Comparison of ENCODE assay signal across 8 mouse cellular contexts in the genomic region with DNA sequence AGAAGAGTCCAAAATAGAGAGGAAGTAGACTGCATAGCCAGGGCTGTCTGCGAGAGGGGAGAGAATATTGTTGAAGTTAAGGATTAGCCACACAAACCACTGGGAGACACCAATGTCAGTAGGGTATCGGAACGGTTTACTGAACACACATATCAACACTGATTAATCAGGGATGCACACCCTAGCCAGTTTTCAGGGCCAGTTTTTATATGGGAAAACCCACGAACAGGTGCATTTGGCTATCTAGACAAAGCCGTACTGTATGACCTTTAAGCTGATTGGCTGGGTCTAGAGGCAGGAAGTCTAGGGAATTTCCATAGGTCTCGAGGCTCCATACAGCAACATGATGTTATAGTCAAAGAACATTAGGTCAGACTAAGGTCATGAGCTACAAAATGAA. TPM values are rescaled to one million over a fixed set of nuclear protein-coding genes. Genes with fewer than 3 reads are reported as not detected.
DNase-seq lines count a peak whose midpoint lies in the region; ATAC-seq and TF ChIP-seq lines count a peak whose summit lies in the region.

No protein-coding gene starts in this region.

- peak overlapping the region; percentile 77 for H3K9ac ChIP-seq in heart, embryonic 16.5 days (ENCODE audit: low read length)
- H3K9ac ChIP-seq in forebrain, embryonic 15.5 days (replicated peaks): peak overlapping the region; percentile 43; the same call in 1 of the 2 replicates

- DNase-seq in heart, postnatal 4 days: no peak
- no peak for DNase-seq in right cerebral cortex, postnatal 4 days
- no peak for DNase-seq in right cerebral cortex, postnatal 25 days
- no peak for DNase-seq in adrenal gland, postnatal 36 days

- H3K27me3 ChIP-seq in heart, embryonic 16.5 days (ENCODE audit: control insufficient read depth, insufficient read depth, low read length): no peaks in the 10 kb centered on the region
- 0 out of 2 replicates have a peak, but pooled peaks cover 4% of the 10 kb centered on the region for H3K27me3 ChIP-seq in E14TG2a.4 (ENCODE audit: insufficient read depth, low read length)
- no peaks in the 10 kb centered on the region for H3K27me3 ChIP-seq in forebrain, embryonic 15.5 days

- WGBS in heart, embryonic 16.5 days: 27% methylated on average over 6 of the region's 6 CpGs
- 31% methylated on average over 6 of the region's 6 CpGs for WGBS in forebrain, embryonic 15.5 days

- TF ChIP-seq CTCF in E14TG2a.4 (conservative IDR thresholded peaks at IDR 0.05; ENCODE audit: low read length): no peak

- H3K4me3 ChIP-seq in heart, embryonic 16.5 days (ENCODE audit: low read length): peak overlapping the region; percentile 95
- H3K4me3 ChIP-seq in E14TG2a.4 (replicated peaks; ENCODE audit: low read length): peak overlapping the region; percentile 94
- peak overlapping the region; percentile 100 for H3K4me3 ChIP-seq in forebrain, embryonic 15.5 days

- ATAC-seq in heart, embryonic 16.5 days (replicated peaks; ENCODE audit: extremely low read depth, insufficient read depth, low FRiP score): no peak
- ATAC-seq in forebrain, embryonic 15.5 days (replicated peaks): peak; percentile 0; the same call in 1 of the 2 replicates
- peak; percentile 15 for ATAC-seq in megakaryocyte-erythroid progenitor cell, adult 5-6 weeks (replicated peaks; ENCODE audit: low FRiP score, low TSS enrichment, poor library complexity, severe bottlenecking)

- peaks cover 22% of the 10 kb centered on the region for H3K4me1 ChIP-seq in heart, embryonic 16.5 days (ENCODE audit: control insufficient read depth, insufficient read depth, low read length)
- H3K4me1 ChIP-seq in E14TG2a.4 (replicated peaks; ENCODE audit: low read depth, low read length): peaks cover 44% of the 10 kb centered on the region
- H3K4me1 ChIP-seq in forebrain, embryonic 15.5 days: peaks cover 19% of the 10 kb centered on the region

- peak overlapping the region; percentile 92 for H3K4me2 ChIP-seq in heart, embryonic 16.5 days (ENCODE audit: low read depth, low read length)
- peak overlapping the region; percentile 75 for H3K4me2 ChIP-seq in forebrain, embryonic 15.5 days (replicated peaks)

- peak overlapping the region; percentile 96 for H3K27ac ChIP-seq in heart, embryonic 16.5 days (ENCODE audit: low read length)
- no peak overlapping the region for H3K27ac ChIP-seq in forebrain, embryonic 15.5 days (replicated peaks)

- no peaks in the 10 kb centered on the region for H3K9me3 ChIP-seq in heart, embryonic 16.5 days (replicated peaks; ENCODE audit: control insufficient read depth, low read length)
- H3K9me3 ChIP-seq in E14TG2a.4 (ENCODE audit: low read length): no peaks in the 10 kb centered on the region
- no peaks in the 10 kb centered on the region for H3K9me3 ChIP-seq in forebrain, embryonic 15.5 days

- H3K36me3 ChIP-seq in heart, embryonic 16.5 days (ENCODE audit: control insufficient read depth, insufficient read depth): no peaks in the 10 kb centered on the region
- H3K36me3 ChIP-seq in E14TG2a.4 (ENCODE audit: insufficient read depth, low read length): peaks cover 35% of the 10 kb centered on the region
- H3K36me3 ChIP-seq in forebrain, embryonic 15.5 days: no peaks in the 10 kb centered on the region

RNA-seq across cellular contexts. Expression of a gene that starts 0.8 kb away (rescaled TPM):
- 12.0 and 17.0 TPM in 2 replicates for polyA plus RNA-seq in heart, embryonic 16.5 days (2015; fragmentation: Nextera tagmentation; extraction: Ambion mirVana)
- 10 to 100 TPM; 15.5 to 16.6 TPM for total RNA-seq in heart, postnatal 4 days (2021)
- 22.1 and 22.5 TPM in 2 replicates for polyA plus RNA-seq in forebrain, embryonic 15.5 days (2015; fragmentation: Nextera tagmentation; extraction: Ambion mirVana)
- total RNA-seq in megakaryocyte-erythroid progenitor cell, adult 5-6 weeks (2014; fragmentation: Nextera tagmentation): 7.3 and 9.2 TPM in 2 replicates
- total RNA-seq in megakaryocyte-erythroid progenitor cell, adult 5-6 weeks (2017): 7.9 and 8.9 TPM in 2 replicates
- 10 to 100 TPM; 13.2 to 16.0 TPM for total RNA-seq in adrenal gland, postnatal 36 days (2021)

RNA-seq across cellular contexts. Expression of a gene that starts 1.3 kb away (rescaled TPM):
- polyA plus RNA-seq in heart, embryonic 16.5 days (2015; fragmentation: Nextera tagmentation; extraction: Ambion mirVana): 3.6 and 7.3 TPM in 2 replicates
- under 1 TPM; 0.70 to 0.91 TPM for total RNA-seq in heart, postnatal 4 days (2021)
- not detected in 2 replicates for polyA plus RNA-seq in forebrain, embryonic 15.5 days (2015; fragmentation: Nextera tagmentation; extraction: Ambion mirVana)
- total RNA-seq in megakaryocyte-erythroid progenitor cell, adult 5-6 weeks (2014; fragmentation: Nextera tagmentation): not detected in 2 replicates
- total RNA-seq in megakaryocyte-erythroid progenitor cell, adult 5-6 weeks (2017): 3.4 TPM in 1 of 2 replicates, not detected in the other
- total RNA-seq in adrenal gland, postnatal 36 days (2021): 1 to 10 TPM in 1 of 2 experiments, under 1 TPM in 1; 0.93 to 1.3 TPM

RNA-seq across cellular contexts. Expression of a gene that starts 8.3 kb away (rescaled TPM):
- polyA plus RNA-seq in heart, embryonic 16.5 days (2015; fragmentation: Nextera tagmentation; extraction: Ambion mirVana): 9.2 and 10.0 TPM in 2 replicates
- 1 to 10 TPM; 1.3 to 3.2 TPM for total RNA-seq in heart, postnatal 4 days (2021)
- 7.3 and 9.0 TPM in 2 replicates for polyA plus RNA-seq in forebrain, embryonic 15.5 days (2015; fragmentation: Nextera tagmentation; extraction: Ambion mirVana)
- total RNA-seq in megakaryocyte-erythroid progenitor cell, adult 5-6 weeks (2014; fragmentation: Nextera tagmentation): 2.9 TPM in 1 of 2 replicates, not detected in the other
- not detected in 2 replicates for total RNA-seq in megakaryocyte-erythroid progenitor cell, adult 5-6 weeks (2017)
- total RNA-seq in adrenal gland, postnatal 36 days (2021): 10 to 100 TPM; 21.8 to 49.1 TPM

RNA-seq across cellular contexts. Expression of a gene that starts 14.3 kb away (rescaled TPM):
- 62.0 and 67.1 TPM in 2 replicates for polyA plus RNA-seq in heart, embryonic 16.5 days (2015; fragmentation: Nextera tagmentation; extraction: Ambion mirVana)
- 10 to 100 TPM; 29.4 to 30.8 TPM for total RNA-seq in heart, postnatal 4 days (2021)
- polyA plus RNA-seq in forebrain, embryonic 15.5 days (2015; fragmentation: Nextera tagmentation; extraction: Ambion mirVana): 99.6 and 102 TPM in 2 replicates
- 12.7 and 35.5 TPM in 2 replicates for total RNA-seq in megakaryocyte-erythroid progenitor cell, adult 5-6 weeks (2014; fragmentation: Nextera tagmentation)
- total RNA-seq in megakaryocyte-erythroid progenitor cell, adult 5-6 weeks (2017): 26.5 and 28.8 TPM in 2 replicates
- total RNA-seq in adrenal gland, postnatal 36 days (2021): 10 to 100 TPM; 56.9 to 81.3 TPM

RNA-seq across cellular contexts. Expression of a gene that starts 31.3 kb away (rescaled TPM):
- 7.0 and 8.0 TPM in 2 replicates for polyA plus RNA-seq in heart, embryonic 16.5 days (2015; fragmentation: Nextera tagmentation; extraction: Ambion mirVana)
- total RNA-seq in heart, postnatal 4 days (2021): 10 to 100 TPM; 10.1 to 12.8 TPM
- 117 and 120 TPM in 2 replicates for polyA plus RNA-seq in forebrain, embryonic 15.5 days (2015; fragmentation: Nextera tagmentation; extraction: Ambion mirVana)
- total RNA-seq in megakaryocyte-erythroid progenitor cell, adult 5-6 weeks (2014; fragmentation: Nextera tagmentation): not detected in 2 replicates
- not detected in 2 replicates for total RNA-seq in megakaryocyte-erythroid progenitor cell, adult 5-6 weeks (2017)
- total RNA-seq in adrenal gland, postnatal 36 days (2021): 10 to 100 TPM; 16.6 to 18.3 TPM

Comparison
In these comparisons a context has a peak if more than half of its experiments do, and no peak if none do; other contexts are left out.
1. RNA of a gene that starts 8.3 kb away (total RNA-seq): 21.8 to 49.1 TPM in adrenal gland, postnatal 36 days; 1.3 to 3.2 TPM in heart, postnatal 4 days and 2.9 TPM in megakaryocyte-erythroid progenitor cell, adult 5-6 weeks; every median in the first group is over 4 times any median in the second.
2. Peak in every context shown above with its lines, with median percentiles within 50 percentile points of each other: H3K4me3 ChIP-seq.